Mouse (Mus musculus): ENCODE measurements at regions not wholly inside any gene's neighbourhood (a gene's known extent, or its start where the extent isn't known, plus 50 kb on each side); places are given as distances from the start of the nearest gene placed in this dataset.

DNA sequence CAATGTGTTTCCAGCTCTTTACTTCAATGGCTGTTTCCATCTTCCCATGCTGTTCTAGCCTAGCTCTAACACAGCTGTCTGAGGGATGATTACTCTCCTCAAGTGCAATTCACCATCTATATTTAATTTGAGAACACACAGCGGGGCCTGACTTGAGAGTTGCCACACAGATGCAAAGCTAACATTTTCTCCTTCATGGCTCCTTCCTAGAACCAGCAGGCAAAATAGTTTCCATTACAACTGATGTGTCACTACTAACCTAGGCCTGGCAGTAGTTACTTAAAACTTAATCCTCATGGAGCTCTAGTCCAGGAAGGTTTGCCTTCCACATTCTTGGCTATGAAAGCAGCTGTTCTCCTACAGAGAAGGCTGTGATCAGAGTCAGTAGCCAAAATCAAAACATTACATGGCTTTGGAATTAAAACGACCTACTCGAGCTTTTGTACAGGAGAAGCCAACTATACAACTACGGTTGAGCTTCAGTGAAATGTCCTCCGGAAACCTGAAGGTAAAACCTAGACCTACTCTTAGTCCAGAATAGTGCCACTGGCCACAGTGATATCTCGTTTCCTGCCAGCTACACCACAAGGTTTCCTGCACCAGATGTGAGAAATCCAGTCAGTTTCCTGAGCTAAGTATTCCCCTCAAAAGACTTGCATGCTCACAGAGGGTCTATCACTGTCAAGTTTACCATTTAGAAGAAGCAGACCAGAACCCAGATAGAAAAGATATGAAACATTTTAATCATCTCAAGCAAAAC is 108.9 kb upstream of the Asb5 start:
- no peaks in the 10 kb centered on the region for H3K4me1 ChIP-seq (ENCODE audit: control insufficient read depth, insufficient read depth, low read length)
- H3K27me3 ChIP-seq (ENCODE audit: control insufficient read depth, insufficient read depth, low read length): no peaks in the 10 kb centered on the region
- no peak overlapping the region for H3K27ac ChIP-seq (ENCODE audit: insufficient read depth, low read length)
- no peak overlapping the region for H3K4me3 ChIP-seq (replicated peaks; ENCODE audit: insufficient read depth, low read depth, low read length)
- WGBS: 80% methylated on average over 6 of the region's 6 CpGs
- TF ChIP-seq POLR2A (IDR thresholded peaks at IDR 0.05; ENCODE audit: borderline replicate concordance, insufficient read depth, low read length) (no peak), CTCF (IDR thresholded peaks at IDR 0.05; ENCODE audit: borderline replicate concordance, insufficient read depth, low read depth, low read length) (no peak)
- DNase-seq: no peak

DNA sequence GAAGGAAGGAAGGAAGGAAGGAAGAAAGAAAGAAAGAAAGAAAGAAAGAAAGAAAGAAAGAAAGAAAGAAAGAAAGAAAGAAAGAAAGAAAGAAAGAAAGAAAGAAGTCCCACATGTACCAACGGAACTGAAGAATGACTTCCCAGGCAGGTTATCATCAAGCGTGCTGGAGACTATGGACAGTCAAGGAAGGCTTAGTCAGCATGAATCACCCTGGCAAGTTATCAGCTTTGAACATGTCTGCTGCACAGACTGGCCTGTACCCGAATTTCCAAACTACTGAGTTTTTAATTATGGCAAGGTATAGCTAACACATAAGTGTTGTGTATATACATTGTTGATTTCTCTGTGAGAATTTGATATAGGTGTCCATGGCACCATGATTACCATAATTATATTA is 104.3 kb upstream of the Asb5 start:
- TF ChIP-seq CTCF (IDR thresholded peaks at IDR 0.05; ENCODE audit: borderline replicate concordance, insufficient read depth, low read depth, low read length) (no peak), POLR2A (IDR thresholded peaks at IDR 0.05; ENCODE audit: borderline replicate concordance, insufficient read depth, low read length) (no peak)
- no peaks in the 10 kb centered on the region for H3K27me3 ChIP-seq (ENCODE audit: control insufficient read depth, insufficient read depth, low read length)
- H3K27ac ChIP-seq (ENCODE audit: insufficient read depth, low read length): no peak overlapping the region
- H3K4me3 ChIP-seq (replicated peaks; ENCODE audit: insufficient read depth, low read depth, low read length): no peak overlapping the region
- 79% methylated on average over 3 of the region's 3 CpGs for WGBS
- H3K4me1 ChIP-seq (ENCODE audit: control insufficient read depth, insufficient read depth, low read length): no peaks in the 10 kb centered on the region
- no peak for DNase-seq

DNA sequence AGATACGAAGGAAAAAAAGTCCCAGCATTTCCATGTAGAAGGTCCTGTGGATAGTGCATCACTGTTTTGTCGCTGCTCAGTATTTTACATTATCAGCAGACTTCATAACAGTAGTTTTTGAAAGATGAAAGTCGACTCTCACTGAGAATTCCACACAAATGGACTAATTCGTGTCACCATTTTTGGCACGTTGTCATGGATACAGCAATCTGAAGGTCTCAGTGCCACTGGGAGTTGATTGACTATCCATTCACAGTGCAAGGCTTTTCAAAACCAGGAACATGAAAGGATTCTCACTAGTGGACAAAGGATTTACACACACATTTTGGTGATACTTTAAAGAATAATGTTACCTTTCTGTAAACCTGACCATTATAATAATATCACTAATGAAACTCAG is 93.7 kb upstream of the Asb5 start:
- Histone ChIP-seq H3K4me3 (replicated peaks; ENCODE audit: insufficient read depth, low read depth, low read length) (no peak overlapping the region), H3K4me1 (ENCODE audit: control insufficient read depth, insufficient read depth, low read length) (no peaks in the 10 kb centered on the region), H3K27me3 (ENCODE audit: control insufficient read depth, insufficient read depth, low read length) (no peaks in the 10 kb centered on the region), H3K27ac (ENCODE audit: insufficient read depth, low read length) (no peak overlapping the region)
- no peak for TF ChIP-seq POLR2A (IDR thresholded peaks at IDR 0.05; ENCODE audit: borderline replicate concordance, insufficient read depth, low read length)
- TF ChIP-seq CTCF (IDR thresholded peaks at IDR 0.05; ENCODE audit: borderline replicate concordance, insufficient read depth, low read depth, low read length): no peak
- WGBS: 61% methylated on average over 5 of the region's 5 CpGs
- DNase-seq: no peak

DNA sequence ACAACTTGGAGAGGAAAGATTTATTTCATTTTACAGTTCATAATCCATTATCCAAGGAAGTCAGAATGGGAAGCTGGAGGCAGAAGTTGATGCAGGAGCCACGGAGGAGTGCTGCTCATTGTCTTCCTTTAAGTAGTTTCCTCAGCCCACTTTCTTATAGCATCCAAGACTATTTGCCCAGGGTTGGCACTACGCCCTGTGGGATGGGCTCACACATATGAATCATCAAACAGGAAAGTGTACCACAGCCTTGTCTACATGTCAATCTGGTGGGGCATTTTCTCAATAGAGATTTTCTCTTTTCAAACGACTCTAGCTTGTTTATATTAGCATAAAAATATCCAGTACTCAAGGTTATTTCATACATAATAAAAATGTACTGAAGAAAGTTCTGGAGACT is 88.2 kb upstream of the Asb5 start:
- H3K27ac ChIP-seq (ENCODE audit: insufficient read depth, low read length): no peak overlapping the region
- DNase-seq: no peak
- no peaks in the 10 kb centered on the region for H3K27me3 ChIP-seq (ENCODE audit: control insufficient read depth, insufficient read depth, low read length)
- TF ChIP-seq POLR2A (IDR thresholded peaks at IDR 0.05; ENCODE audit: borderline replicate concordance, insufficient read depth, low read length) (no peak), CTCF (IDR thresholded peaks at IDR 0.05; ENCODE audit: borderline replicate concordance, insufficient read depth, low read depth, low read length) (no peak)
- no peaks in the 10 kb centered on the region for H3K4me1 ChIP-seq (ENCODE audit: control insufficient read depth, insufficient read depth, low read length)
- H3K4me3 ChIP-seq (replicated peaks; ENCODE audit: insufficient read depth, low read depth, low read length): no peak overlapping the region
- 52% methylated on average over 3 of the region's 3 CpGs for WGBS

DNA sequence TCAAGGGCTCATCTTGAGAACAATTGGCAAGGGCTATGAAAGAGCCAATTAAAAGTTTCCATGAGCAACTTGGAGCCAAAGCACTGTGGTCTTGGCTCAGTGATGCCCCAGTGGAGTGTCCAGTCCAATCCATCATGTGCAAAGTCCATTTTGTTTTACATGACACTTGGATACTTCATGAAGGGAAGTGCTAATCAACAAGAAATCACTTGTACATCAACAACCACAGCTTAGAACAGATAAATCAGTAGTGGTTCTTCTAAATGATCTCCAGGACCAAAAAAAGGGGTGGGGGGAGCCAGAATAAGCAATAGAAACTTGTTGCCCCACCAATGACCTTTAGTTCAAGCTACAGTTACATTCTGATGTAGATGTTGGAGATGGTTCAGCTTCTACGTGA is 87.0 kb upstream of the Asb5 start:
- WGBS: 65% methylated on average over 1 of the region's 1 CpGs

DNA sequence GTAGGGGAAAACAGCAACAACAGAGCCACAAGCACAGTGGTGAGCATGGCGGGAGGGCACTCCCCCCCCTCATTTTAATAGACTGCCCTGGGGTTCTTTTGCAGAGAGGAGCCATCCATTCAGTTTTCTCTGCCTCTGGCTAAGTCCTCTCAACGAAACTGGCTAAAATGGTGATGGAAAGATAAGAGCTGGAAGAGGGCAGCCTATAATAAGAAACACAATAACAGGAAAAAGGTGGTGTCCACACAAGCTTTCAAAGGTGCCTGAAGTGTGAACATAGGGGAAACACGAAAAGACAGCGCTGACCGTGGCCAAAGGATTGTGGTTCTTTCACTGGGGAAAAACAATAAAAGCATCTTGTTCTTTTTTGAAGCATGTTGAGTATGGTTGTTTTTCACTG is 83.0 kb upstream of the Asb5 start:
- WGBS: 16% methylated on average over 5 of the region's 5 CpGs
- TF ChIP-seq CTCF (IDR thresholded peaks at IDR 0.05; ENCODE audit: borderline replicate concordance, insufficient read depth, low read depth, low read length) (no peak), POLR2A (IDR thresholded peaks at IDR 0.05; ENCODE audit: borderline replicate concordance, insufficient read depth, low read length) (no peak)
- no peak for DNase-seq
- Histone ChIP-seq H3K4me1 (ENCODE audit: control insufficient read depth, insufficient read depth, low read length) (no peaks in the 10 kb centered on the region), H3K27ac (ENCODE audit: insufficient read depth, low read length) (no peak overlapping the region), H3K4me3 (replicated peaks; ENCODE audit: insufficient read depth, low read depth, low read length) (no peak overlapping the region), H3K27me3 (ENCODE audit: control insufficient read depth, insufficient read depth, low read length) (no peaks in the 10 kb centered on the region)

More for the DNA sequence above, 87.0 kb upstream of the Asb5 start:
- TF ChIP-seq CTCF (IDR thresholded peaks at IDR 0.05; ENCODE audit: borderline replicate concordance, insufficient read depth, low read depth, low read length) (no peak), POLR2A (IDR thresholded peaks at IDR 0.05; ENCODE audit: borderline replicate concordance, insufficient read depth, low read length) (no peak)
- no peak for DNase-seq
- Histone ChIP-seq H3K27ac (ENCODE audit: insufficient read depth, low read length) (no peak overlapping the region), H3K27me3 (ENCODE audit: control insufficient read depth, insufficient read depth, low read length) (no peaks in the 10 kb centered on the region), H3K4me3 (replicated peaks; ENCODE audit: insufficient read depth, low read depth, low read length) (no peak overlapping the region), H3K4me1 (ENCODE audit: control insufficient read depth, insufficient read depth, low read length) (no peaks in the 10 kb centered on the region)

DNA sequence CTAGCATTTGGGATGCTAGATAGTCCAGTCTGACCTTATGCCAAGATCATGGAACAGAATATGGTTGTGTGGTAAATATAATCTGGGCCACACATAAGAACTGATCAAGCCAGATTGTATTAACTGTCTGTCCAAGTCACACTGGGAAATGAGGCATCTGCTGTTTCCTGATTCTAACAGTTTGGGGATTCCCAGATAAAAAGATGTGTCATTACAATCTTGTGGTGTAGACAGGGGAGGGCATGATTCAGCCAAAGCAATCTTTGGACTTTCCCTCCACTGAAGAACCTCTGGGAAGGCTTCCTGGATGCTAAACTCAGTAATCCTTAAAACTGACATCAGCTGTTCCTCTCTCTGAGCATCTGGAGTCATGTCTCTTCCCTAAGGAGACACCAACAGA is 79.6 kb upstream of the Asb5 start:
- H3K4me1 ChIP-seq (ENCODE audit: control insufficient read depth, insufficient read depth, low read length): no peaks in the 10 kb centered on the region
- no peak for TF ChIP-seq POLR2A (IDR thresholded peaks at IDR 0.05; ENCODE audit: borderline replicate concordance, insufficient read depth, low read length)
- TF ChIP-seq CTCF (IDR thresholded peaks at IDR 0.05; ENCODE audit: borderline replicate concordance, insufficient read depth, low read depth, low read length): no peak
- no peak for DNase-seq
- H3K27ac ChIP-seq (ENCODE audit: insufficient read depth, low read length): no peak overlapping the region
- no peaks in the 10 kb centered on the region for H3K27me3 ChIP-seq (ENCODE audit: control insufficient read depth, insufficient read depth, low read length)
- H3K4me3 ChIP-seq (replicated peaks; ENCODE audit: insufficient read depth, low read depth, low read length): no peak overlapping the region

DNA sequence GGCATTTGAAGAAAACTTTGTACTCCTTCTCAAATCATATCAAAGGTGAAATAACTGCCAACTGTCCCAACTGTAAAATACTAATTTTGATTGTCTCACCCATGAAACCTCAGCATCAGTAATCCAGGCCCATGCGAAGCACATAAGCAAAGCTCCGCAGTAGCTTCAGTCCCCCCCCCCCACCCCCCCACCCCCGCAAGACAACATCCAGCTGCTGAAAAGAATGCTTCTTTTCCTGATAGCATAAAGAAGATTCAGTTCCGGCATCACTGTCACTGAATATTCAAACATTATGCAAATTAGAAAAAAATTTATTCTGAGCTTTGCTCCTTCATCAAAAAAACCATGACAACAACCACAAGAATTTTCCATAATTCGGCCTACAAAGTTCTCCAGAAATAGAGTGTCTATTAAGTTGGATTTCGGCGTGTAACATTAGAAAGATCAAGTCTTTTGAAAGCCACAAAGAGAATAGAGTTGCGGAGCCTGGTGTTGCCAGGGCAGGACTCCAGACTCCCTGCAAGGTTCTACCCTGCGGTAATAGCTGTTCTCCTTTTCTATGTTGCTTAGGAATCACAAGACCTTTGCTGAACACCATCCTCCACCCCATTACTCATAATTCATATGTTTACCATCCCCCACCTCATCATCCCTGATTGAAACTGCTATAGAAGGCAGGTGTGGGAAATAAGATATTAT is 77.9 kb upstream of the Asb5 start:
- 21% methylated on average over 9 of the region's 9 CpGs for WGBS
- Histone ChIP-seq H3K27ac (ENCODE audit: insufficient read depth, low read length) (no peak overlapping the region), H3K4me3 (replicated peaks; ENCODE audit: insufficient read depth, low read depth, low read length) (no peak overlapping the region), H3K27me3 (ENCODE audit: control insufficient read depth, insufficient read depth, low read length) (no peaks in the 10 kb centered on the region), H3K4me1 (ENCODE audit: control insufficient read depth, insufficient read depth, low read length) (no peaks in the 10 kb centered on the region)
- no peak for TF ChIP-seq POLR2A (IDR thresholded peaks at IDR 0.05; ENCODE audit: borderline replicate concordance, insufficient read depth, low read length)
- no peak for TF ChIP-seq CTCF (IDR thresholded peaks at IDR 0.05; ENCODE audit: borderline replicate concordance, insufficient read depth, low read depth, low read length)
- peak in 1 of 2 experiments; percentile 0 for DNase-seq

Data from cerebellum, adult 2 months (tissue).